Mouse (Mus musculus): ENCODE data around the gene Gtf2ird2. TPM values are rescaled to one million over a fixed set of nuclear protein-coding genes. Genes with fewer than 3 reads are reported as not detected.

The Gtf2ird2 gene
- polyA plus RNA-seq, 1 experiment = 18.8 TPM

- DNase-seq (ENCODE audit: extremely low spot score in 1 of 2, low spot score in 1 of 2) = no peak
Observed at GRCm38 (mm10) chr5:134260001-134260636, 76.3 kb downstream of the Gtf2ird2 start.

- DNase-seq (ENCODE audit: extremely low spot score in 1 of 2, low spot score in 1 of 2) = no peak
Observed at GRCm38 (mm10) chr5:134265890-134266289, 82.1 kb downstream of the Gtf2ird2 start.

DNA sequence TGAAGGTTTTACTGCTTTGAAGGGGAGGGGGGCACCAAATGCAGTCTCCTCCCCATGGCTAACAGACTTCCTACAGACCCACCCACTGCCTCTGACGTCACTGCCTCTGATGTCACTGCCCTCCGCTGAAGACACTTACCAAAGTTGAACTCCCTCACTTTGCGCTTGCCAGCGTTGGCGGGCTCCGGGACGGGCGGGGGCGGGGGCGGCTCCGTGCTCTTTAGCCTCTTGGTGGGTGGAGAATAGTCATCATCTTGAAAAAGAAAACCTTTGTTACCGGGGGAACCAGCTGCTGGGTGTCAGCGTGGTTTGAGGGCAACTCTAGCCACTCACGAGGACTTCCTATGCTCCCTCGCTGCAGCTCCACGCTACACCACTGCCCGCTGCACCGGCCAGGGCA, 82.6 kb downstream of the Gtf2ird2 start:
- DNase-seq (ENCODE audit: extremely low spot score in 1 of 2, low spot score in 1 of 2) = no peak

DNA sequence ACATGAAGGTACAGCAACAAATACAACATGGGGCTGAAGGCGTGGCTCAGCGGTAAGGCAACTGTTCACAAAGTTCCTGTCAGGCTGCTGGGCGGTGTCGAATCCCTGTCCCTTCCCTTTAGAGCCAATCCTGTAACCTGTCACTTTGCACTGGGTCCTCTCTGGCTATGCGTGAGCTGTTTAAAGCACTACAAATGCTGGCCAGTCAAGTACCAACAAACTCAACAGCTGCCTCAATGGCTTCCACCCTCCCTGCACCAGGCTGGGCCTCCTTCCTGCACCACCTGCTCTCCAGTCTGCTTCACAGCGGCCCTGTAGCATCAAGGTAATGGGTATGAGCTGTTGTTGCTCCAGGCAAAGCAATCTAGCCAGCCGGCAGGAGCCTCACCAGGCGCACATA, 84.9 kb downstream of the Gtf2ird2 start:
- no peak for DNase-seq (ENCODE audit: extremely low spot score in 1 of 2, low spot score in 1 of 2)

GRCm38 (mm10) chr5:134269751-134270150, 85.9 kb downstream of the Gtf2ird2 start:
- DNase-seq (ENCODE audit: extremely low spot score in 1 of 2, low spot score in 1 of 2) = no peak

GRCm38 (mm10) chr5:134270566-134270965, 86.7 kb downstream of the Gtf2ird2 start:
- DNase-seq (ENCODE audit: extremely low spot score in 1 of 2, low spot score in 1 of 2) = no peak

DNA sequence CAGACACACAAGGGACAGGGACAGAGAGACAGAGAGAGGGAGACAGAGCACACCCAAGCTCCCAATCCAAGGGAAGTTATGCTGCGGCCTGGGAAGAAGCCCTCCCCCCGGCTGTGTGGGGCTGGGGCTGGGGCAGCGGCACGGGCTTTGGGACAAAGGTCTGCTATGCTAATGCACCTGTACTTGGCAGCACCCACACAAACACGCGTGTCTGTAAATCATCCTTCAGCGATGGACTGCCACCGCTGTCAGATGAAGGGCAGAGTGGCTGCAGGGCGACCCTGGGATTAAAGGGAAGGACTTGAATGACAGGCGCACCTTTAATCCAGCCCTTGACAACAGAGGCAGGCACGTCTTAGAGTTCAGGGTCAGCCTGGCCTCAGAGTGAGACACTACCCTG, 87.6 kb downstream of the Gtf2ird2 start:
- no peak for DNase-seq (ENCODE audit: extremely low spot score in 1 of 2, low spot score in 1 of 2)

- DNase-seq (ENCODE audit: extremely low spot score in 1 of 2, low spot score in 1 of 2) = no peak
Observed at GRCm38 (mm10) chr5:134272761-134273160, 88.9 kb downstream of the Gtf2ird2 start.

DNA sequence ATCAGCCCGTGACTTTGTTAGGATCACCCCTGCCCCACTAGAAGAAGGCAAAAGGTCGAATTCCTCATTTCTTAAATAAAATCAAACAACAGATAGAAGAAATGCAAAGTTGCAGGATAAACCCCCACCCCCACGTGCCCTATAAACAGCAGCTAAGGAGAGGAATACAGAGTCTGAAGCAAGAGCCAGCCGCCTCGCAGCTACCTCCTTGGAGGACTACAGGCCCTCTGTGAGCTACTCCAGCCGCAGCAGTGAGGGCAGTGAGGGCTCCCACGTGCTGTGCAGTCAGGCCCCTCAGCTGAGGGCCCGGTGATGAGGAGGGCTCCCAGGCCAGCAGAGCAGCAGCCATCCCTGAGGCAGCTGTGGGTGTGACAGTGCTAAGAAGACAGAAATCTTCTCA, 89.9 kb downstream of the Gtf2ird2 start:
- DNase-seq (ENCODE audit: extremely low spot score in 1 of 2, low spot score in 1 of 2) = no peak

Other genes with a start within 250 kb of the Gtf2ird2 start
- gene Castor2, start 84.3 kb upstream of the Gtf2ird2 start, polyA plus RNA-seq (2012; rRNA removed) = 38.6 and 41.1 TPM in 2 replicates
- 17.1 and 17.8 TPM in 2 replicates for gene Rcc1l, start 7.2 kb upstream of the Gtf2ird2 start, polyA plus RNA-seq (2012; rRNA removed)
- 6.6 and 8.6 TPM in 2 replicates for gene Ncf1, start 45.6 kb downstream of the Gtf2ird2 start, polyA plus RNA-seq (2012; rRNA removed)
- gene Gtf2i, start 130.7 kb downstream of the Gtf2ird2 start, polyA plus RNA-seq (2012; rRNA removed) = 168 and 188 TPM in 2 replicates

Data from frontal cortex, adult 2 months (tissue).